Mouse (Mus musculus) heart, embryonic 14.5 days (tissue): ENCODE results near the gene Cacna2d2. TPM values are rescaled to one million over a fixed set of nuclear protein-coding genes. Genes with fewer than 3 reads are reported as not detected.

Experiments used
- ATAC-seq: fragments of 200-750 bp; cut with Nextera tagmentation; 2 replicates; pipeline ENCODE4 v1.8.0; 2017; ENCODE audit warnings: low read depth, moderate TSS enrichment; ENCODE audit not compliant: insufficient number of reproducible peaks, insufficient read depth, low FRiP score
- H3K27ac ChIP-seq, 2 experiments: fragments of 200-500 bp in 1 of 2; fragments of 300-500 bp in 1 of 2; sonication (generic) in 1 of 2; replicated peaks in 1 of 2; 2 replicates each; pipeline ENCODE4 v1.5.1; 2012 to 2014; ENCODE audit warnings: low read depth in 2 of 2, low read length in 2 of 2, control low read depth in 1 of 2, mild to moderate bottlenecking in 1 of 2, mixed read lengths in 1 of 2; ENCODE audit not compliant: control insufficient read depth in 1 of 2, insufficient read depth in 1 of 2
- H3K27me3 ChIP-seq: fragments of 300-500 bp; sonication (generic); 2 replicates; pipeline ENCODE4 v1.6.1; 2014; ENCODE audit warnings: mild to moderate bottlenecking, low read length, control low read depth; ENCODE audit not compliant: control insufficient read depth, insufficient read depth
- H3K36me3 ChIP-seq: fragments of 300-500 bp; sonication (generic); 2 replicates; pipeline ENCODE4 v1.6.1; 2014; ENCODE audit warnings: mild to moderate bottlenecking, control low read depth, low read length, mixed read lengths; ENCODE audit not compliant: control insufficient read depth, insufficient read depth
- H3K4me1 ChIP-seq, 2 experiments: fragments of 200-500 bp in 1 of 2; fragments of 300-500 bp in 1 of 2; sonication (generic) in 1 of 2; 2 replicates each; pipeline ENCODE4 v1.6.1; 2012 to 2014; ENCODE audit warnings: low read length in 2 of 2, control low read depth in 1 of 2, mixed read lengths in 1 of 2; ENCODE audit not compliant: control insufficient read depth in 2 of 2, insufficient read depth in 2 of 2
- H3K4me2 ChIP-seq: fragments of 300-500 bp; sonication (generic); 2 replicates; pipeline ENCODE4 v1.6.1; 2014; ENCODE audit warnings: mild to moderate bottlenecking, low read length
- H3K4me3 ChIP-seq, 2 experiments: fragments of 200-500 bp in 1 of 2; fragments of 300-500 bp in 1 of 2; sonication (generic) in 1 of 2; 2 replicates each; pipeline ENCODE4 v1.5.1; 2012 to 2014; ENCODE audit warnings: low read length in 2 of 2, mild to moderate bottlenecking in 2 of 2, control low read depth in 1 of 2, low read depth in 1 of 2, moderate library complexity in 1 of 2; ENCODE audit not compliant: control insufficient read depth in 1 of 2, insufficient read depth in 1 of 2
- H3K9ac ChIP-seq: fragments of 300-500 bp; sonication (generic); 2 replicates; pipeline ENCODE4 v1.6.1; 2014; ENCODE audit warnings: mild to moderate bottlenecking, low read length
- H3K9me3 ChIP-seq: fragments of 300-500 bp; sonication (generic); 2 replicates; pipeline ENCODE4 v1.6.1; 2016; ENCODE audit warnings: low read length, control low read depth; ENCODE audit not compliant: control insufficient read depth
- WGBS: fragments of 180-500 bp; shearing (Covaris S2); extraction: QIAGEN DNeasy Blood & Tissue Kit; methylation state at CpG from one replicate; pipeline ENCODE4 v1.1.7; 2014; 5-methylcytosine and 5-hydroxymethylcytosine counted together
- polyA plus RNA-seq: library from polyadenylated mRNA; unstranded; fragments of >200 nt; fragmentation: Nextera tagmentation; extraction: Ambion mirVana; gene quantifications from 2 replicates; pipeline ENCODE4 v1.2.1, GENCODE M21; 2014

Cacna2d2 gene
- polyA plus RNA-seq, 1 experiment from 2014 or later = 5.6 TPM

GRCm38 (mm10) chr9:107369270-107370105 is 29.9 kb upstream of the Cacna2d2 start:
- WGBS = 21% methylated on average over 10 of the region's 10 CpGs
- Histone ChIP-seq H3K9ac (no peak overlapping the region), H3K4me1 (peaks cover 17 to 20% of the 10 kb centered on the region in 2 experiments), H3K4me2 (no peak overlapping the region), H3K36me3 (no peaks in the 10 kb centered on the region), H3K9me3 (no peaks in the 10 kb centered on the region), H3K4me3 (no peak overlapping the region), H3K27ac (no peak overlapping the region), H3K27me3 (peaks cover 4% of the 10 kb centered on the region; the same call in 1 of the 2 replicates)
- no peak for ATAC-seq

- no peak overlapping the region for H3K9ac ChIP-seq
- H3K4me1 ChIP-seq = peaks cover 17 to 20% of the 10 kb centered on the region in 2 experiments
- H3K4me3 ChIP-seq = no peak overlapping the region
- ATAC-seq = no peak
- H3K4me2 ChIP-seq = no peak overlapping the region
- peaks cover 8% of the 10 kb centered on the region; the same call in 1 of the 2 replicates for H3K27me3 ChIP-seq
- no peaks in the 10 kb centered on the region for H3K9me3 ChIP-seq
- WGBS = 9% methylated on average over 4 of the region's 4 CpGs
- no peak overlapping the region for H3K27ac ChIP-seq
- no peaks in the 10 kb centered on the region for H3K36me3 ChIP-seq
These were observed 29.3 kb upstream of the Cacna2d2 start for GRCm38 (mm10) chr9:107370106-107370463.

- Histone ChIP-seq H3K27ac (no peak overlapping the region), H3K4me3 (no peak overlapping the region)
- 49% methylated on average over 4 of the region's 4 CpGs for WGBS
These were observed 27.0 kb upstream of the Cacna2d2 start for GRCm38 (mm10) chr9:107372441-107372840.

DNA sequence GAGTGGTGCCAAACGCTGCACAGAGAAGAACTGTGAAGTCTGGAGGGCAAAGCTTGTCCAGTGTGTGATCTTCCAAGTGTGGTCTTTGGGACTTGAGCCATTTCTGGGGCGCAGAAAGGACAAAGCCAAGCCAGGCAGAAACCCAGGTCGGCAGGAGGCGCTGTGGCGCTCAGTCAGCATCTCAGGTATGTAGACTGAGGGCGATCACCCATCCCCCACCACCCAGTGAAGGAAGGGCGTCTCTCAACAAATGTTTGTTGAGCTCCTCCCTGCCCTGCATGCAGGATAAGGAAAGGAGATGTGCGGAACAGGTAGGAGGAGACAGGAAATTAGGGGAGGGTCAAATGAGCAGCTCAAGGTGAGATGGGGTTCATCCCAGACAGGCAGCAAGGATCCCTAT is 24.8 kb upstream of the Cacna2d2 start:
- Histone ChIP-seq H3K27me3 (peaks cover 48% of the 10 kb centered on the region), H3K4me2 (no peak overlapping the region), H3K36me3 (no peaks in the 10 kb centered on the region), H3K4me1 (peaks cover 13 to 18% of the 10 kb centered on the region in 2 experiments), H3K27ac (no peak overlapping the region), H3K9ac (no peak overlapping the region), H3K9me3 (no peaks in the 10 kb centered on the region), H3K4me3 (no peak overlapping the region)
- no peak for ATAC-seq
- 9% methylated on average over 8 of the region's 8 CpGs for WGBS

More at GRCm38 (mm10) chr9:107372441-107372840, 27.0 kb upstream of the Cacna2d2 start:
- no peak for ATAC-seq
- Histone ChIP-seq H3K4me2 (no peak overlapping the region), H3K27me3 (peaks cover 29% of the 10 kb centered on the region), H3K9me3 (no peaks in the 10 kb centered on the region), H3K36me3 (no peaks in the 10 kb centered on the region), H3K4me1 (peaks cover 17 to 20% of the 10 kb centered on the region in 2 experiments), H3K9ac (no peak overlapping the region)

- Histone ChIP-seq H3K4me2 (no peak overlapping the region), H3K36me3 (no peaks in the 10 kb centered on the region)
- ATAC-seq = no peak
These were observed 24.0 kb upstream of the Cacna2d2 start for GRCm38 (mm10) chr9:107375451-107375850.

DNA sequence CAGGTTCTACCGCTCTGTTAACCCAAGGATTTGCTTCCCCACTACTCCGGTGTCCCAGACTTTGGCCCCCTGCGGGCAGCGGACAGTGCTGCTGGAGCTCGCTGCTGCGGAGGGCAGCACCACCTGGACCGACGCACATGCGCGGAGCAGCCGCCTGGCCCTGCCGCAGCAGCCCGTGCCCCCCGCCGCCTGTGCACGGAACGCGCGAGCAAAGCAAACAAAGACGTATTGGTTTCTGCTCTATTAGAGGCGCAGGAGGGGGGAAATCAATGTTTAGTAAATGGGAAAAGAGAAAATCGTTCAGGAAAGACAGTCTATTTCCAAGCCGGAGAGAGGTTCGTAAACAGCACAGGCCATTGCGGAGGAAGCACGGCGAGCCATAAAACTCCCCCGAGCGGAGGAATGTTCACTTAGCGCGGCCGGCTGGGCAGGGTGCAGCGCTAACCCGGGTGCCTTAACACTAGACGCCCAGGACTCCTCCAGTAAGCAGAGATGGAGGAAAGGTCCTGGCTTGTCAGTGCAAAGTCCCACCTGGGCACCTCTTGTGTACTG is 21.4 kb upstream of the Cacna2d2 start:
- Histone ChIP-seq H3K27ac (no peak overlapping the region), H3K4me1 (peaks cover 0 to 4% of the 10 kb centered on the region in 2 experiments; a peak in 1 of 4 replicates), H3K27me3 (peaks cover 77% of the 10 kb centered on the region), H3K9me3 (no peaks in the 10 kb centered on the region), H3K36me3 (no peaks in the 10 kb centered on the region), H3K4me2 (peak overlapping the region; percentile 77), H3K9ac (no peak overlapping the region), H3K4me3 (peak overlapping the region; percentile 42 to 46)
- WGBS = 1% methylated on average over 35 of the region's 35 CpGs
- no peak for ATAC-seq

More at GRCm38 (mm10) chr9:107375451-107375850, 24.0 kb upstream of the Cacna2d2 start:
- Histone ChIP-seq H3K9ac (no peak overlapping the region), H3K9me3 (no peaks in the 10 kb centered on the region), H3K27ac (no peak overlapping the region), H3K27me3 (peaks cover 56% of the 10 kb centered on the region), H3K4me3 (no peak overlapping the region), H3K4me1 (peaks cover 10% of the 10 kb centered on the region in 2 experiments)
- 31% methylated on average over 5 of the region's 5 CpGs for WGBS

DNA sequence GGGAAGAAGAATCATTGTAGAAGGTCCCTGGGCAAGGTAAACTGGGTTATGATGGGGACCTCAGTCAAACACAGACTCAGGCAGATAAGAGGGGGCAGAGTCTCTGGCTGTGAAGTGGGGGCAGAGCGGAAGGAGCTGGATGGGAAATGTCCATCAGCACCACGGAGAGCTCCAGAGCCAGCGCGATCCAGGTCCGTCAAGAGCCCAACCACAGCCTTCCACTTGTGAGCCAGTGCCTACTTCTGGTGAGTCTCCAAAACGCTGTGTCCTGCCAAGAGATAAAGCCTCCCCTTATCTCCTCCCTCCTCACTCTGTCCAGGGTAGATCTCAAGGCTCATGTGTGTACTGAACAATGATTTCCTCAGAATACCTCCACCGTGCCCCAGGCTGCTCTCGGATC is 17.7 kb upstream of the Cacna2d2 start:
- H3K4me3 ChIP-seq = no peak overlapping the region
- 3% methylated on average over 8 of the region's 8 CpGs for WGBS
- no peaks in the 10 kb centered on the region for H3K9me3 ChIP-seq
- H3K36me3 ChIP-seq = no peaks in the 10 kb centered on the region
- peaks cover 81% of the 10 kb centered on the region for H3K27me3 ChIP-seq
- ATAC-seq = no peak
- H3K27ac ChIP-seq = no peak overlapping the region
- H3K4me2 ChIP-seq = no peak overlapping the region
- no peak overlapping the region for H3K9ac ChIP-seq
- H3K4me1 ChIP-seq = 0 out of 4 replicates have a peak, but pooled peaks cover 0 to 4% of the 10 kb centered on the region in 2 experiments
